Mouse (Mus musculus): ENCODE data around the gene Nfix.
"Not testable (repeated sequence)": the region's sequence is repeated elsewhere in the genome, so short reads cannot be mapped to it uniquely, and the experiment has no call there.

Gene Nfix

DNA sequence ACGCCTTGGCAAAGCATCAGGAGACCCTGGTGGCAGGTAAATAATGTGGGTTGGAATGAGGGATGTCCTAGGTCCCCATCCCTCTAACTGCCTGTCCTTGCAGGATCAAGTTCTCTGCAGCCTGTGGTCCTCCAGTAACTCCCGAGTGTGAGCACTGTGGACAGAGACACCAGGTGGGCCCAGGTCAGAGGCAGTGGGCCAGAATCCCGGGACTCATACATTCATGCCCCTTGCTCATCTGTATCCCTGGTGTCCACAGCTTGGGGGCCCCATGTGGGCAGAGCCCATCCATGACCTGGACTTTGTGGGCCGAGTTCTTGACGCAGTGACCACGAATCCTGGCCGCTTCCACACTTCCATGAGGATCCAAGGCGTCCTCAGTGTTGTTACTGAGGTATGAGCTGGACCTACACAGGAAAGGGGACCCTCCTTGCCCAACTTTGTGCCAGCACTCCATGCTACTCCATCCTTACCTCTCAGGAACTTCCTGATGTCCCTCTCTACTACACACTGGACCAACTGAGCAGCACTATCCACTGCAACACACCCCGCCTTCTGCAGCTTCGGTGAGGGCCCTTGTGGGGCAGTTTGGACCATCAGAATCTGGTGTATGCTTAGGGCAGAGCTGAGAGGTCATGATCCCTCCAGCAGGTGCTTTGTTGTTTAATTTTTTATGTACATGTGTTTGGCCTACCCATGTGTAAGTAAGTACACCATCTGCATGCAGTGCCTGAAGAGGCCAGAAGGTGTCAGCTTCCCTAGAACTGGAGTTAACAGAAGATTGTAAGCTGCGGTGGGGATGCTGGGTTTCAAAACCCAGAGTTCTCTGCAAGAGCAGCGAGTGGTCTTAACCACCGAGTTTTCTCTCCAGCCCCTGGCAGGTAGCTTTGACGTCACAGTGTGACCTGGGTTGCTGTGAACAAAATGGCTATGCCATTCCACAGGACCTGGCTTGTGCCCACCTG is 102.7 kb downstream of the Nfix start:
- DNase-seq, result no peak

DNA sequence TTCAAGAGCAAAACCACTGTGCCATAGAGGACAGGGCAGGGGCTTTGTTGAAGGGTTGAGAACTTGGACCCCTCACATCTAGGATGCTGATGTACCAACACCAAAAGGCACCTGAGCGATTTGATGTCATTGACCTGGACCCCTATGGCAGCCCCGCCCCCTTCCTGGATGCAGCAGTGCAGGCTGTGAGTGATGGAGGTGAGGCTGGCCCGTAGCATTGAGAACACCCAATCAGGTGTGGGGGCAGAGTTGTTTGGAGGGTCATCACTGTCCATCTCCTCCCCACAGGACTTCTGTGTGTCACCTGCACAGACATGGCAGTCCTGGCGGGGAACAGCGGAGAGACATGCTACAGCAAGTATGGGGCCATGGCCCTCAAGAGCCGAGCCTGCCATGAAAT is 105.0 kb downstream of the Nfix start:
- no peak for DNase-seq

DNA sequence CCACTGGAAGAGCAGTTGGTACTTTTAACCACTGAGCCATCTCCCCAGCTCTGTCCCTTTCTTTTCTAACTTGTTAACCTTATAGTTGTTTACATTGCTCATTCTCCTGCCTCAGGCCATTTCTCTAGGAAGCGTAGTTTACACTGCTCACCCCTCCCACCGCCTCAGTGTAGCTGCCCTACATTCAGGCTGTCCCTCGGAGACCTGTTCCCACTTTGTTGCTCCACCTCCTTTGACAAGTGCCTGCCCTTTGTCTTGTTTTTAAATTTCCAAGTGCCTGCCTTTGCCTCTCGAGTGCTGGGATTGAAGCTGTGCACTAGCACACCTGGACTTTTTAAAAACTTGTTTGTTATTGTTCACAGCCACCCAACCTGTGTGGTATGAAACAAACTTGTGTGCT is 106.8 kb downstream of the Nfix start:
- no peak for DNase-seq

DNA sequence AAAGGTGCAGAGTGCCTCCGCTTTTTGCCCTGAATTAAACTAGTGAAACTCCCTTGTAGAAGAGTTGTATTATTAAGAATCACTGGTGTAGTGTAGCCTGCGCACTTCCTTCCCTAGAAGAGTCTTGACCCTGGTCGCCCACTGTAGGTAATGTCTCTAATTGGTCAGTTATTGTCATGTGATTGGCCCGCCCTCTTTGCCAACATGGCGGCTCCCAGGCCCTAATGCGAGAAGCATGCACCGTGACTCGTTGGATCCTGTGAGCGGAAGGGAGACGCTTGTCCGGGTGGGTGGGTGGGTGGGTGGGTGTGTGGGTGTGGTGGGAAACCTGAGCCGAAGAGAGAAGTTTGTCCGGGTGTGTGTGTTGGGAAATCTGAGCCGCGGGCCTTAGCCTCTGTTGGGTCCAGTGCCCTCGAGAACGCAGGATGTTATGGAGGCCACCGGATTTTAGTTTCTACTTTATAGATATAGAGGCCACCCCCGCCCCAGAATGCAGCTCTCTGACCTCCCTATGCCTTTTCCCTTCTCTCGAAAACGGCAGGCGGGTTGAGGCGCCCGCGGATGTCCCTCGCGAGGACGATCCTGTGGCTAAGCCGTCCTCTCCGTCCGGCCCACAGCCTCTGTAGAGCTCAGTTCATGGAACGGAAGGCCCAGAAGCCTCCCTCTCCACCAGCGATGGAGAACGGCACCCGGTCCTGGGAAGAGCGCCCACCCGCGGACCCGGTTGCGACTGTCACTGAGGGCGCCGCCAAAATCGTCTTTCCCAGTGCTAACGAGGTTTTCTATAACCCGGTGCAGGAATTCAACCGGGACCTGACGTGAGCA is 110.8 kb downstream of the Nfix start:
- DNase-seq, result peak; percentile 65 to 81

DNA sequence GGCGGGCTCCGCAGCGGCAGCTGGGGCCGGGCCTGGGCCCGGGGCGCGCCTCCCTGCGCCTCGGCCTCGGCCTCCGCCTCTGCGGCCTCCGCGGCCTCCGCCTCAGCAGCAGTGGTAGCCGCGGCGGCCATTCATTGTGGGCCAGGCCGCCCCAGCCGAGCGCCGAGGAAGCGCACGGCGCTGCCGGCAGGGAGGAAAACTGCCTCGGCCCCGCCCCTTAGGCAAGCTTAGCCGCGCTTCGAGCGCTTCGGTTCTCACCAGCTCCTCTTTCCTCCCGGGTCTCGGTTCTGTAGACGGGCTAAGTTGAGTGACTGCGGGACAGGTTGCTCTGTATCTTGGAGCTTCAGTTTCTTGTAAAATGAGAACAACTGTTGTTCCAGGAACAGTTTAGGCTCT is 112.4 kb downstream of the Nfix start, which contains the start of gene Nacc1:
TSS of gene Nacc1 (minus strand) at position 158 of the 396 bp plus-strand sequence.
- DNase-seq, result peak; percentile 76 to 77

DNA sequence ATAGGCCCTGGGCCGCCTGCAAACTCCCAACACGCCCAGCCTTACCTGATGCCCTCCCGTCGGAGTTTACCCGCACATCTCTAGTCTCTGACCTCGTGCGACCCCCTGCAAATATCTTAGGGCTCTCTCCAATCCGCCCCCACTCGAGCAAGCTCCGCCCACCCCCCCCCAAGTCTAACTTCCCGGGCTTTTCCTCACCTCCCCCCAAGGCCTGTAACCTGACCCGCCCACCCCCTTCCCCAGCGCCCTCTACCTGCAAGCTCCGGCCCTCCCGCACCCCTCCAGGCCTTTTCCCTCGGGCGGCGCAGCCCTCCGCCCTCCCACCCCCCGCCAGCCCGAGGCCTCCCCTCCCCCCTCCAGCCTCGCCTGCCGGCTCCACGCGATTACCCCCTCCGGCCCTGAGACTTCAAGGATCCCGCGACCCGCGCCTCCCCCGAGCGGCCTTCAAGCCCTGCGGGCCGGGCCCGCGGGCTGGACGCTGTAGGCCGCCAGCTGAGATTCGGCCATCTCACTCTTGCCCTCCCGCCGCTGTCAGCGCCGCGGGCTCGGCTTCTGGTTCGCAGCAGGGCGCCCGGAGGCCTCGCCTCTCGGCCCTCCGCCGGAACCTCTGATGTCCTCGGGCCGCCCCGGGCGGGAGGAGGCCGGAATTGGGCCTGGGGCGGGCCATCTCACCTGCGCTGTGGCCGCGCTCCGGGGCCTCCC is 113.0 kb downstream of the Nfix start:
- DNase-seq, result peak; percentile 19 to 29

DNA sequence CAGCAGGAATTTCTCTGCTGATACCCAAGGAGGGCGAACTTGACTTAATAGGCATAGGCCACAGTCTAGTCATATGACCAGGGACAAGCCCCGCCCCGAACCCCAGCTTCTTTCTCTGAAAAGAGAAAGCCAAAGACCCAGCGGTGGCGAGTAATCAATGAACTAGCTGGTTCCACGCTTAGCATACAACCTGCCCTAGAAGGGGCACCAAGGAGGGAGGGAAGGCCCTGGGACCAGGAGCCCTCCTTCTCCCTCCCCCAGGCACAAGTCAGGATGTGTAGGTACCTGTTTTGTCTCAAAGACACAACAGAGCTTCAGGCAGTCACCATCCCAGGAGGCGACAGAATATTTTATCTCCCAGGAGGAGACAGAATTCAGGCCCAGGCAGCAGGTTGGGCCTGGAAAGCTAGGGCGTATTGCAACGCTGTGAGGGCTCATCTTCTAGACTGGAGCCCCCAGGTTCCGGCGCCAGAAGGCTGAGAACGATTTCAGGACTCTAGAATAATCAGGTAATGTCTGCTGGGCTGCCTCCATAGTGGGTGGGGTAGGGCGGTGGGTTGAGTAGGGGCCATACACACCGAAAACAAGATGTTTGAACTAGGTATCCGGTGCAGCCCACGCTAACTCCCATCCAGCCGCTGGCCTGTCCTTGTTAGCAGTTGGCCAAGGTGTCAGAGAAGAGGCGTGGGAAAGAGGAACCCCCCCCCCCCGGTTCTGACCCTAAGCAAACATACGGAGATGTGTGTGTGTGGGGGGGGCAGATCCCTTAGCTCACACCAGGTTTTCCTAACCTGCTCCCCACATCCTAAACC is 113.7 kb downstream of the Nfix start, which contains the start of gene Trmt1:
TSS of gene Trmt1 (plus strand) at position 117 of the 812 bp plus-strand sequence.
- DNase-seq, result peak in 1 of 2 experiments; percentile 11

DNA sequence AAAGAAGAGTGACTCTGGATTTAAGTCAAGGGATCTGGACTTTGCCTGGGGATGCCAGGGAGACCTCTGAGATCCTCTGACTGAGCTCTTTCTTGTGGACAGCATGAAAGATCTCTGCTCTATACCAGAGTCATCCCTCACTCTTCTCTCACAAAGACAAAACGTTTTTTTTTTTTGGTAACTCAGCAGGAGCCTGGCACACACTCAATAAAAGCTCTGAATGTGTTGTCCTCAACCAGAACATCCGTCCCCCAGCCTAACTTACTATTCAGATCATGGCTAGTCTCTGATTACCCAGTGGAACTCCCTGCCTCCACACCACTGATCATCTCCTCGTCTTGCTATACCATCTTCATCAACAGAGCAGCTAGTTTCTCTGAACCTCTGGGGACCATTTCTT is 115.6 kb downstream of the Nfix start:
- no peak for DNase-seq

DNA sequence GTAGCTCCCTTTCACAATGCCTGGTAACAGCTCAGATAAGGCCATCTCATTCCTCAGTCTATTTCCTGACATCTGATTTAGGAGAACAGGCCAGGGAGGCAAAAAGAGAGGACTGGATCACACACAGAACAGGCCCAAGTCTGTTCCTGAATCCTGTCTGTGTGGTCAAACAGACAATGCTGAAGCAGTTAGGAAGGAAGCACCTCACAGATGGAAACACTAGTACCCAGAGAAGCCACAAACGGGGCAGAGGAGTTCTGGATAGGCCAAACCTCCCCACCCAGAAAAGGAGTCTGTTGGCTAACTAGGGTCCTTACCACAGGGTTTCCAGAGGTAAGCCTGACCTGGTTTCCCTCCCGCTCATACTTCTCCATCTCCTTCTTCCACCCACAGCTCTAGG is 117.9 kb downstream of the Nfix start:
- DNase-seq, result no peak

DNA sequence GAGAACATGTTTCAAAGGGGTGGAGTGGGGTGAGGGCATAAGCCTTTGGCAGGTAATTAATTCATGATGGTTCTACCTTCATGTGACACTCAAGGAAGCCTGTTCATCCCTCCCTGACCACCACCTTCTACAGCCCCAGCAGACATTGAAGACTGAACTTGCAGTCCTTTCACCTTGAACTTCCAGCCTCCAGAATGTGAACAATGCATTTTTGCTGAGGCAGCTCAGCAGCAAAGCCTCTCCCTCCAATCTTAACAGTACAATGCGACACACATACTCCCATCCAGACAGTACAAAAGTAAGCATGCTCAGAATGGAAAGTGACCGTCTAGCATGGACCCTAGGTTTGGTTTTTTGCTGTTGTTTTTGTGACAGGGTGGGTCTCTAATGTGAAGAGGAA is 118.7 kb downstream of the Nfix start:
- no peak for DNase-seq

DNA sequence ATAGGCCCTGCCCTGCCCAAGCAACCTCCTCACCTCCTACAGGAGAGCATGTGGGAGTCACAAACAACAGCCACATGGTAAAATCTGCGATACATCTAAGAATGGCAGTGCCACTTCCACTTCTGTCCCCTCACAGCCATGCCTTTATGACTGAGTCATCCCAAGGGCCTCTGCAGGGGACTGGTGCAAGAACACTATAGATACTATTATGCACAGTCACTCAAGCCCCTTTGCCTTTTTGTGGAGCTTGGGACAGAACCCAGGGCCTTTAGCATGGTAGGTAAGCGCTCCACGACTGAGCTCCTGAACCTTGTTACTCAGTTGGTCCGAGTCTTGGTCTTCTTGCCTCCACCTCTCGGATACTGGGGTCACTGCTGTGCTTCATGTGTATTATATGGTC is 122.8 kb downstream of the Nfix start:
- no peak for DNase-seq

DNA sequence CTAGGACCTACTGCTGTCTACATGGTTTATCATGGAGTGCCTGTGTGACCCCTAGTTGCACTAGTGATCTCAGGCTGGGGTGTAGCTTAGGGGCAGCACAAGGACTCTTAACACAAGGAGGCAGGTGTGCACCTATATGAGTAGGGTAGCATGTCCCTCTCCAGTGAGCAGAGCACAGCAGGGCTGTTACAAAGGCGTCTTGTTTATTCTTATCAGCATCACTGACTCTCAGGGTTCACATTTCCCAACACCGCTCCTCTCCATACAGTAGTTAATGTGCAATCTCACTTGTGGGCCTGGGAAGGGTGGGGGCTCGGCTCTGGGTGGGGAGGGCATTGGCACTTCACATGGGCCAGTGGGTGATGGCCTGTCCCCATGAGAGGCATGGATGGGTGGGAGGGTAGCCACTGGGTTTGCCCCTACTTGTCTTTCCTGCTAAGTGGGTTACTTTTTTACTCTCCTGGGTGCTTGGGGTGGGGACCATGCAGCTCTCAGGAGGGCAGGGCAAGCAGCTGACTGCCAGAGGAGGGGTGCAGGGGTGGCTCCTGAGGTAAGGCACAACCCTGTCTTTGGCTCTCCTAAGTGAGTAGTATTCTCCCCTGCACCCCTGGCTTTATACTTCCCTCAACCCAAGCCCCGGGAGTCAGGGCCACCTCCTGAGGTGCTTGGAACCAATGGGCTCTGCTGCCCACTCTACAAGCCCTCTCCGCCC is 129.7 kb downstream of the Nfix start:
- not testable (repeated sequence) for DNase-seq

DNA sequence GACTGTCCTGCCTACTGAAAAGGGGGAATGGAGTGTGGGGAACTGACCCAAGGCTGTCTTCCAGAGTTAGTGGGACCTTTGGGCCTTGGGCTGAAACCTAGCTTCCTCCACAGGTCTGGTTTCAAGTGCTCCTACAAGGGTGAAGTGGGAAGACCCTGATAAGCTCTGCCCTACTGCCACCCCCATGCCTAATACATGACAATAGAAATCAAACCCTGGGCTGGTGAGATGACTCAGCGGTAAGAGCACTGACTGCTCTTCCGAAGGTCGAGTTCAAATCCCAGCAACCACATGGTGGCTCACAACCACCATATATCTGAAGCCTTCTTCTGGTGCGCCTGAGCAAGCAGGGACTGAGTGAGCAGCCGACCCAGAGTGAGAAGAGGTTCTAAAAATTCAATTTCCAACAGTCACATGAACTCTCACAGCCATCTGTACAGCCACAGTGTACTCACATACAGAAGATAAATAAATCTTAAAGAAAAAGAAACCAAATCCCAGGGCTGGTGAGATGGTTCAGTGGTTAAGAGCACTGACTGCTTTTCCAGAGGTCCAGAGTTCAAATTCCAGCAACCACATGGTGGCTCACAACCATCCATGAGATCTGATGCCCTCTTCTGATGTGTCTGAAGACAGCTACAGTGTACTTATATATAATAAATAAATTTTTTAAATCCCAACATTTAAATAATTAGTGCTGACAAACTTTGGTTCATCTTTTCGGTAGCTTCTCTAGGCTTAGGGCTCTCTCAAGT is 131.2 kb downstream of the Nfix start:
- DNase-seq, result no peak

DNA sequence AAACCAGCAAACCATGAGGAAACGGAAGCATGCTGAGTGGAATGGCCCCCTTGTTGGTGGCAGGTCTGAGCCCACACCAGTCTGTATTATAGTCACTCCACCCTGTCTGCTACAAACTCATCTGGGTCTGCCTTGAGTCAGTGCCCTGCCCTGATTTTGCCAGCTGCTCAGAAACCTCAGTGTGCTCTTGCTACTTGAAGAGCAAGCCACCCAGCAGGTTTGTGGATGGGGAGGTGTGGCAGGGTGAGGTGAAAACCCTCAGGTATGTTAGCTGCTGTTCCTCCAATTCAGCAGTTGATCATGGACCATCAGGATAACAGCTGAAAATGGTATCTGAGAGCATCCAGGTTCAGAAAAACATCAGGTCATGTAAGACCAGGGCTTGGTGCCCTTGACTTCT is 132.1 kb downstream of the Nfix start:
- no peak for DNase-seq

DNA sequence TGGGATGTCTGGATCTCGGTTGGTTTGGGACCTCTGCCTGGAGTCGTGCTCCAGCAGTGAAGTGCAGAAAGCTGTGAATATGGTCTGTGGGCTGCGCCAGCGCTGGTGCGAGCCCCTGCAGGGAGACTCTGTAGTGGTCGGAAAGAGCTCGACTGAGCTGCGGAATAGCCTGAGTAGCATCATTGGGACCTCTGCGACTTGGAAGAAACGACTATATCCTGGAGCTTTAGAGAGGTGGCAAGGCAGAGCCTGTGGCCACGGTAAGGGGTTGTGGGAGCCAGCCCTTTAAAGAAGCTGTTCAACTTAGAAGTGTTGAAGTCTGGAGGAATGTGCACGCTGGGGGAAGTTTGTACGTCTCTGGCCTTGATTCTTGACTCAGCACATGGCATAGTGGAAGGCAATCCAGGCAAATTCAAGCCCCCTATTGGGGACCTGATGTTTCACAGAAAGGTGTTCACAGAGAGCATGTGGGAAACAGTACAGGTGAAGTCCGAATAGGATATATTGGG is 134.7 kb downstream of the Nfix start:
- no peak for DNase-seq

DNA sequence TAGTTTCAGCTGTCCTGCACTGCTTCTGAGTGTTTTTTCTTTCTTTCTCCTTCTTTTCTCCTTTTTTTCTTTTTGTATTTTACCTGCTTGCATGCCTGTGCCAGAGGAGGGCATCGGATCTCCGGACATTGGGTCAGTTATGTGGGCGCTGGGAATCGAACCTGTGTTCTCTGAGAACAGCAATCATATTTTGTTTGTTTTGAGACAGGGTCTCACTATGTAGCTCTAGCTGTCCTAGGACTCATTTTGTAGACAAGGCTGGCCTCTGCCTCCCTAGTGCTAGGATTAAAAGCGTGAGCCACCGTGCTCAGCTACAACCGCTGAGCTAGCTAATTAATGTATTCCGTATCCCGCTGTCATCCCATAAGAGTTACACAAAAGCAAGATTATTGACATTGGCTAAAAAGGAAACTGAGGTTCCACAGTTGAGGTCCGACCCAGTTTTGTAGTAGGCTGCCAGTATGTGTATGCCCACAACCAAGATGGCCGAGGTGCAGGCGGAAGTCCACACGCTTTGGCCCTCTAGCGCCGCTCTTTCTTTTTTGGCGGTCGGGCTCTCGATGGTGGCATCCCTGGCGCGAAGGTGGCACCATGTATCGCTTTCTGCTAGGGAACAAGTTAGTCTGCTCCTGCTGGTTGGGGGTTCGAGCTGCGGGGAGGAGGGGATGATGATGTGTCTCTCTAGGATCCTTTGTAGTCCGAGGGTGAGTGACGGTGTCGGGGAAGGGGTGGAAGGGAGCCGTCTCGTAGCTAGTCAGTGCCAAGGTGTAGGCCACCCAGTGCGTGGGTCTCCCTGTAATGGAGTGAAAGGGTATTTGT is 135.4 kb downstream of the Nfix start:
- peak; percentile 65 to 75 for DNase-seq

DNA sequence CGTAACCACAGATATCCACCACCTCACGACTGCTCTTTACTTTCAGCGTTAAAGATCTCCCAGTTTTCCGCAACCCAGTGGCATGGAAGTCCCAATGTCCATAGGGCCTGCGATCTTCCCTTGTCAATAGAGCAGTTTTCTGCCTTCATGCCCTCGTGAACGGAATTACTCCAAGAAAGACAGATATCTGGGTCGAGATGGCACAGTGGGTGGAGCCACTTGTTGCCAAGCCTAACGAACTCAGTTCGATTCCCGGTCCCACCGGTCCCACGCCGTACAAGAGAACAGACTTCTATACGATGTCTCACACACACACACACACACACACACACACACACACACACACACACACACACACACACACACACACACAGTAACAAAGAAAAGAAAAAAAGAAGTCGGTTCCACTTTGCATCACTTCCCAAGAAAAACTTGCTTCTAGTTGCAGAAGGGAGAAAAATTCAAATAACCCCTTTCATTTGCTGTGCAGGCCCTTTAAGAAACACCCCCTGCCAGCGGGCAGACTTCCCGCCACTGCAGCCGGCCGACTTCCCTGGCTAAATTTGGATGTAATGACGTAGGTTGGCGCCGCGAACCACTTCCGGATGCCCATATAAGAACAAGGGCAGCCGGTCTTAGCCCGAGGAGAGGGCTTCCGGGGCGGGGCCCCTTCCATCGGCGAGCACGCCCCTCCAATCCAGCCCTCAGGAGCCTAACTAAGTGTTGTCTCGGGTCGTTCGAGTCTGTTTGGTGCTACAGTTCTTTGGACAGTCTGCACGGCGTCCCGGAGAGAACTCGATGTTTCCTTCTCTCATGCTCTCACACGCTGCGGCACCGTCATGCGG is 136.4 kb downstream of the Nfix start:
- peak; percentile 89 to 94 for DNase-seq

DNA sequence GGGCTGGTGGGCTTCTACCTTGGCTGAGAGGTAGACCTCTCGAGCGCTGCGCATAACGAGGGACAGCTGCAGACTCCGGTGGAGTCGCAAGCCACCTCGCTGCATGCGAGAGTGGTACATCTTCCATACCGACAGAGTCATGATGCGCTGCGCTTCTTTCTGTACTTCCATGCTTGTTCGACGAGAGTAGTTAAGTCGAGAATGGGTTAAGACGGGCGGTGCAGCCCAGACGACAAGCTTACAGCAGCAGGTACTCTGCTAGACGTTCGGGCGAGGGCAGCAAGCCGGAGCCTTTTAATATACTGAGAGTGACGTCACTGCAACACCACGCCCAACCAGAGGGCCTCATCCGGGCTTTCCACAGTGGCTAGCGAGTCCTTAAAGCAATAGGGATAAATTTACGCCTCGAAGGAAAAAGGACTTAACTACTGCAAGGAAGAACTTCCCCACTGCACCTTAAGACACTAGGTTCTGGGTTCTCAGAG is 137.5 kb downstream of the Nfix start, which contains the start of gene Ier2:
TSS of gene Ier2 (minus strand) at position 272 of the 485 bp plus-strand sequence.
- DNase-seq, result peak; percentile 83 to 90

Data from thymus, adult 18-20 months (tissue).